Mouse (Mus musculus) bone marrow macrophage, adult 2 months (primary cell): ENCODE data around the gene Vstm2l.

Experiments used
- CTCF ChIP-seq: IDR thresholded peaks from 2 replicates; pipeline ENCODE4 v1.5.1; 2012; ENCODE audit warnings: low read depth, mild to moderate bottlenecking, low read length, moderate library complexity
- POLR2A ChIP-seq: IDR thresholded peaks from 2 replicates; pipeline ENCODE4 v1.6.1; 2012; ENCODE audit warnings: mild to moderate bottlenecking, low read depth, low read length, borderline replicate concordance

DNA sequence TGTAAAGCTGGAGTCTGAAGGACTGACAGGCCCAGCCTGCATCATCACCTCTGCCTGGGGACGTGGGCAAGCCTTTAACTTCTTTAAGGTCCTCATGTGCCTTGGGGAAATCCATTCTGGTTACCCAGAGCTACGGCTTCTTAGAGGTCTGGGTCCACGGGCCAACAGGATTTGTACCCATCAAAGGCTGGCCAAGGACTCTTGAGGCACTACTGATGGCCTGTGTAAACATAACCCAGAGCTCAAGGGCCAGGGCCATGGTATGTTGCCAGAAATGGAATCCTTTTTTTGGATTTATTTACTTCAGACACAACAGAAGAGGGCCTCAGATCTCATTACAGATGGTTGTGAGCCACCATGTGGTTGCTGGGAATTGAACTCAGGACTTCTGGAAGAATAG, 68.3 kb downstream of the Vstm2l start:
- TF ChIP-seq CTCF (no peak), POLR2A (no peak)
